Mouse (Mus musculus): ENCODE measurements around the gene Tex28. TPM values are rescaled to one million over a fixed set of nuclear protein-coding genes. Genes with fewer than 3 reads are reported as not detected.
"Not testable (repeated sequence)": the region's sequence is repeated elsewhere in the genome, so short reads cannot be mapped to it uniquely, and the experiment has no call there.

Gene Tex28
- not detected for total RNA-seq (2021)

GRCm38 (mm10) chrX:74167738-74168137, at the start of gene Tex28:
Gene Tex28 (minus strand): TSS chrX:74167838.
- no peak for DNase-seq (ENCODE audit: low spot score)
- intact Hi-C loops (cut with DNase I) = no loop called here

GRCm38 (mm10) chrX:74203556-74203955, 35.9 kb upstream of the Tex28 start:
- intact Hi-C loops (cut with DNase I) = no loop called here
- DNase-seq (ENCODE audit: low spot score) = no peak

GRCm38 (mm10) chrX:74176959-74177358, 9.3 kb upstream of the Tex28 start, which contains the start of gene Tktl1:
Gene Tktl1 (plus strand): TSS chrX:74177259.
- intact Hi-C loops (cut with DNase I) = no loop called here

GRCm38 (mm10) chrX:74135263-74135662, 32.4 kb downstream of the Tex28 start, which contains the start of gene Mecp2:
Gene Mecp2 (minus strand): TSS chrX:74135363.
- DNase-seq (ENCODE audit: low spot score); intact Hi-C loops (cut with DNase I): not testable (repeated sequence)

More at GRCm38 (mm10) chrX:74176959-74177358, 9.3 kb upstream of the Tex28 start, which contains the start of gene Tktl1:
- DNase-seq (ENCODE audit: low spot score) = no peak

- DNase-seq (ENCODE audit: low spot score) = no peak
- intact Hi-C loops (cut with DNase I) = no loop called here
Measured at GRCm38 (mm10) chrX:74127164-74127563, 40.5 kb downstream of the Tex28 start, which contains the start of gene Opn1mw. Gene Opn1mw (plus strand): TSS chrX:74127464.

GRCm38 (mm10) chrX:74124975-74125374, 42.7 kb downstream of the Tex28 start:
- intact Hi-C loops (cut with DNase I) = no loop called here
- DNase-seq (ENCODE audit: low spot score) = no peak

GRCm38 (mm10) chrX:74115511-74115910, 52.1 kb downstream of the Tex28 start:
- peak; percentile 8 for DNase-seq (ENCODE audit: low spot score)
- intact Hi-C loops (cut with DNase I) = loop anchor here (5.0 kb wide), 2 partner anchors 132 to 297 kb away; partner anchors contain the start of gene Flna

- intact Hi-C loops (cut with DNase I) = no loop called here
- DNase-seq (ENCODE audit: low spot score) = no peak
Measured at GRCm38 (mm10) chrX:74114036-74114435, 53.6 kb downstream of the Tex28 start.

- no peak for DNase-seq (ENCODE audit: low spot score)
- intact Hi-C loops (cut with DNase I) = no loop called here
Measured at GRCm38 (mm10) chrX:74108747-74109146, 58.9 kb downstream of the Tex28 start.

GRCm38 (mm10) chrX:74105916-74106315, 61.7 kb downstream of the Tex28 start:
- intact Hi-C loops (cut with DNase I) = no loop called here
- DNase-seq (ENCODE audit: low spot score) = no peak

GRCm38 (mm10) chrX:74103457-74104188, 64.0 kb downstream of the Tex28 start:
- intact Hi-C loops (cut with DNase I) = loop anchor here (5.0 kb wide), 1 partner anchor 81 kb away; the partner anchor contains the start of gene Irak1
- DNase-seq (ENCODE audit: low spot score) = no peak

Other genes with a start within 250 kb of the Tex28 start
- gene Arhgap4, start 246.0 kb downstream of the Tex28 start, total RNA-seq (2021) = 1 to 10 TPM; 1.5 to 1.8 TPM
- gene Naa10, start 245.9 kb downstream of the Tex28 start, total RNA-seq (2021) = 10 to 100 TPM; 61.5 to 69.3 TPM
- 1 to 10 TPM; 5.8 to 6.2 TPM for gene Renbp, start 237.0 kb downstream of the Tex28 start, total RNA-seq (2021)
- 10 to 100 TPM; 39.3 to 41.8 TPM for gene Hcfc1, start 201.5 kb downstream of the Tex28 start, total RNA-seq (2021)
- 10 to 100 TPM; 58.1 to 60.1 TPM for gene Irak1, start 143.9 kb downstream of the Tex28 start, total RNA-seq (2021)
- not detected for gene Opn1mw, start 40.4 kb downstream of the Tex28 start, total RNA-seq (2021)
- gene Mecp2, start 32.5 kb downstream of the Tex28 start, total RNA-seq (2021) = 10 to 100 TPM; 27.2 to 30.1 TPM
- not detected for gene Tktl1, start 9.4 kb upstream of the Tex28 start, total RNA-seq (2021)
- 100 to 1,000 TPM in 1 of 2 experiments, 10 to 100 TPM in 1; 91.7 to 120 TPM for gene Flna, start 82.0 kb upstream of the Tex28 start, total RNA-seq (2021)
- 10 to 100 TPM; 30.5 to 33.6 TPM for gene Emd, start 86.8 kb upstream of the Tex28 start, total RNA-seq (2021)
- gene Rpl10, start 103.0 kb upstream of the Tex28 start, total RNA-seq (2021) = 100 to 1,000 TPM; 217 to 221 TPM
- gene Taz, start 114.1 kb upstream of the Tex28 start, total RNA-seq (2021) = 10 to 100 TPM; 42.1 to 45.2 TPM
- gene Dnase1l1, start 114.5 kb upstream of the Tex28 start, total RNA-seq (2021) = 10 to 100 TPM; 13.2 to 17.5 TPM
- gene Atp6ap1, start 129.3 kb upstream of the Tex28 start, total RNA-seq (2021) = 100 to 1,000 TPM; 128 to 139 TPM
- gene Gdi1, start 137.2 kb upstream of the Tex28 start, total RNA-seq (2021) = 10 to 100 TPM; 71.4 to 80.9 TPM
- gene Fam50a, start 145.2 kb upstream of the Tex28 start, total RNA-seq (2021) = 10 to 100 TPM; 23.8 to 25.7 TPM
- 1 to 10 TPM in 1 of 2 experiments, under 1 TPM in 1; 0.81 to 1.1 TPM for gene Plxna3, start 161.2 kb upstream of the Tex28 start, total RNA-seq (2021)
- 10 to 100 TPM; 30.6 to 36.7 TPM for gene Lage3, start 185.8 kb upstream of the Tex28 start, total RNA-seq (2021)
- 10 to 100 TPM; 65.9 to 69.6 TPM for gene Ubl4a, start 205.4 kb upstream of the Tex28 start, total RNA-seq (2021)
- gene Slc10a3, start 205.5 kb upstream of the Tex28 start, total RNA-seq (2021) = 1 to 10 TPM; 4.3 to 5.4 TPM
- 10 to 100 TPM; 15.4 to 19.3 TPM for gene Fam3a, start 225.4 kb upstream of the Tex28 start, total RNA-seq (2021)
- 10 to 100 TPM; 48.3 to 48.5 TPM for gene Ikbkg, start 225.5 kb upstream of the Tex28 start, total RNA-seq (2021)